Mouse (Mus musculus) urinary bladder, postnatal 25 days (tissue): ENCODE measurements around the gene Mob3b.

ENCODE experiments used
- DNase-seq: peaks from one replicate; pipeline ENCODE4 v3.0.0; 2022; ENCODE audit warnings: low spot score

Mob3b gene

DNA sequence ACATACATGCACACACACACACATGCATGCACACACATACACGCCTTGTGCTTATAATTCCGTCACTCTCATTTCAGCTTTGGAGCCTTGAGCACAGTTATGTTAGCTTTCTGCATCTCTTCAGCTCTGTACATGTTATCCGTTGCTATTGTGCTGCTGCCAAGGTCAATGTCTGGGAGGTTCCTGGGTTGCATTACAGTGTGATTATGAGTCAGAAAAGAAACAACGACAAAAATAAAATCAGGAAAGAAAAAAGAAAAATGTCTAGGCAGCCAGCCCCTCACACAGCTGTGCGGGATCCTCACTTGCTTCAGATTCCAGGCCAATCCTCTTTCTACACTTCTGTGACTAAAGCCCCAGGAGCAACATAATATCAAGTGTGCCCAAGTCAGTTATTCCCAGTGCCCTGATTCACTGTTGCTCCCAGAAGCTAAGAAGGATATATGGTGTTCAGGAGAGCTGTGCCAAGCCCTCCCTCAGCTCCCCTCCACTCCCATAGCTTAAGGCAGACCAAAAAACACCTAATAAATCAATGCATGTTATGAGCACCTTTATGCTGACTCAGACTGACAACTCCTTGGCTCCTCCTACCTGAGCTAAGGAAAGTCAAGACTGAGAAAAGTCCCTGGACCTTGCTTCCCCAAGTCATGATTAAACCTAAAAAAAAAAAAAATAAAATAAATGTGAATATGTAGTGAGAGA is 152.1 kb downstream of the Mob3b start:
- DNase-seq, result no peak

- no peak for DNase-seq
These were observed 152.8 kb downstream of the Mob3b start for GRCm38 (mm10) chr4:35004473-35004872.

DNA sequence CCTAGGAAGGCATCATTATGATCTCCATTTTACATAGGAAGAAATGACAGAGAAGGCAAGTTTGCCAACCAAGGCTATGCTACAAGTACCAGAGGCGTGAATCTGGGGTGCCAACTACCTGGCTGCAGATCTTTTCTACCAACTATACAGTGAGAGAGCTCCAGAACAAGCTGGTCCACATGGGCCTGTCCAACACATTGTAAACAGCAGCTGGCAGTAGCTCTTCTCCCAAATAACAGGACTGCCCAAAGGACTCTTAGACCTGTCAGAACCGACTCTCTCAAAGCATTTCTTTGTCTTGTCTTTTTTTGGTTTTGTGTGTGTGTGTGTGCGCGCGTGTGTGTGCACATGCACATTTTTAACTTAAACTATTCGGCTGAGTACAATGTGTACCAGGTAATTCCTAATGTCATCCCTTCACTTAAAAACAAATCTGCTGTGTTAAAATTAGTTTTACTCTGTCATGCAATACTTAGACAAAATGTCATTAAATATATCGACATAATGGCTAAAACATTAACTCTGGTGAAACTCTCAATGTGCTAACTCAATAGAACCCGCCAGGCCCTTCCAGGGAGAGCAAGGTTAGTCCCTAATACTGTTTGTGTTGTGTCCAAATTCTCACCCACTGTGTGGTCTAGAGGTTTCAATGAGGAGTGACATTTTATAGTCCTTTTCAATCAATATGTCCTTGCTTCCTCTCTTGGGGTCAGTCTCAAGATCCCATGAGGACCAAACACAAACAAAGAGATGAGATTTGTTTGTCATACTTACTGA is 153.5 kb downstream of the Mob3b start:
- DNase-seq, result no peak

DNA sequence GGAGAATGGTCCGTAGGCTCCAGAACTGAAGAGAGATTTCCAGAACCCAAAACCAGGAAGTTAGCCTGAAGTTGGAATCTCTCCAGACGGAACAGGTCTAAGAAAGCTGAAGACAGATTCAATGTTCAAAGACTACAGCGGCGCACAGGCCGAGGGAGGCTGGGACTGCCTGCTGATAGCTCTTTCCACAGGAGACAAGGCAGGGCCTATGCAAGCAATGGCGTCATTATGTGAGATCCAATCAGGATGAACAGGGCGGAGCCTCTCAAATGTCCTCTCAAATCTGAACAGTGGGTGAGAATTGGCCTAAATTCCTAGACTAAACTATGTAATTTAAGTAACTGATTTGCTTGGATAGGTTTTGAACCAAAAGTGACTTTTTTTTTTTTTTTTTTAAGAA is 160.7 kb downstream of the Mob3b start:
- DNase-seq, result no peak

DNA sequence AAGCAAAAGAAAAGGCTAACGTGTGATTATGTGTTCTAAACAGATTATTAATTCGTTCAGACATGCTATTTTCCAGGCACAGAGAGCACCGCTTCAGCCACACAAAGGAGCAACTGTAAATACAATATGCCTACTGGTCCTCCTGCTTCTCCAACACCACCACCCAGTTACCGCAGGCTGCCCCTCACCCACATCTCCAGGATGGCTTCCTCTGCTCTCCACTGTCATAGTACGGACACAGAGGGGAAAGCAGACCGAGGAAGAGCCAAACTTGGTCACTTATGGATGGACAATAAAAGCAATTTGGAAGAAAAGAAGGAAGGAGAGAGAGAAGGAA is 163.7 kb downstream of the Mob3b start:
- no peak for DNase-seq

GRCm38 (mm10) chr4:34992866-34993638 is 164.2 kb downstream of the Mob3b start:
- no peak for DNase-seq

- no peak for DNase-seq
These were observed 165.1 kb downstream of the Mob3b start for GRCm38 (mm10) chr4:34991891-34992865.

DNA sequence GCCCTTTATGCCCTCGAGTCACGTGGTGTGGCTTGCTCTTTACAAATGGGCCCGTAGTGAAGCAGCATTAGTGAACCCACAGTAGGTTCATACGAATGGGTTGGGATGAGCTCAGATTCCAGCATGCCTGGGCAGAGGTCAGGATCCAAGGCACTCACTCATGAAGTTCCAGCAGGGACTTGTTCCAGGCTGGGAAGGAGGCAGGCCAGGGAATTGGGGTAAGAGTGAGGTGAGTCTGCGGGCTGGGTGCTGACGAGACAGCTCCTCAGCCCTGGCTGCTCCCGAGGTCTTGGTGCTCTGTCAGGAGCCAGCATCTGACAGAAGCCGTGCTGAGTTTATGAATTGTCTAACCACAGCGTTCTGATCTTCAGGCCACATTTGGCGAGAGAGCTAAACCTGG is 166.2 kb downstream of the Mob3b start:
- DNase-seq, result no peak

GRCm38 (mm10) chr4:34990659-34991058 is 166.6 kb downstream of the Mob3b start:
- no peak for DNase-seq

DNA sequence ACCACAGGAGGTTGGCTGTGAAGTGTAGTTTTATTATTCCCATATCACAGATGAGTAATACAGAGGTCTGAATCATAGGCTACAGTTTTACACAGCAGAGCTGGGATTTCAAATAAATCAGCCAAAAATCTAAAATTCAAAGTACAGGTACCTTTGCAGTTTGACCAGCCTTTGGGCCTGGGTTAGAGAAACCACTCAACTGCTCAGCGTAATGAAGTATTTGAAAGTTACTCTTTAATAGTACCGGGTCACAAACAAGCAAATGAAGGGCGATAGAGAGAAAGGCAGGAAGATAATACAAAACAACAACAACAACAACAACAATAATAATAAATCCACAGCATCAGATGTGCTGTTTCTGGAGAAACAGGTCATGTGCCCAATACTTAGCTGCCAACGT is 169.7 kb downstream of the Mob3b start:
- no peak for DNase-seq

- no peak for DNase-seq
These were observed 170.2 kb downstream of the Mob3b start for GRCm38 (mm10) chr4:34987109-34987508.

DNA sequence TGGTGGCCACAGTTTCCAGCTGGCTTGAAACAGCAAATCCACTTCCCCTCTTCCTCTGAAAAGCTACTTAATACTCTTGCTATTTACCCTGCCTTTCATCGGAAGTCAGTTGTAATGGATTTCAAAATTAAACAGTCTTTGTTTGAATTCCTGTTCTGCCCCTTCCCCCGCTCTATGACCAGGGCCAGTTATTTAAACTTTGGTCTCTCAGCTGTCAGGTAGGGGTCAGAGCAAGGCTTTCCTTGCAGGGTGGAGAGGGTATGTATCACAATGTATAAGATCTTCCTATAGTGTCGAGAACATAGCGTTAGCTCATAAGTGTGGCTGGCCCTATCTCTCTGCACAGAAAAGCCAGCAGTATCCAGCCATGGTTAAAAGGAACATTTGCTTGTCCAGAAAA is 170.6 kb downstream of the Mob3b start:
- no peak for DNase-seq

DNA sequence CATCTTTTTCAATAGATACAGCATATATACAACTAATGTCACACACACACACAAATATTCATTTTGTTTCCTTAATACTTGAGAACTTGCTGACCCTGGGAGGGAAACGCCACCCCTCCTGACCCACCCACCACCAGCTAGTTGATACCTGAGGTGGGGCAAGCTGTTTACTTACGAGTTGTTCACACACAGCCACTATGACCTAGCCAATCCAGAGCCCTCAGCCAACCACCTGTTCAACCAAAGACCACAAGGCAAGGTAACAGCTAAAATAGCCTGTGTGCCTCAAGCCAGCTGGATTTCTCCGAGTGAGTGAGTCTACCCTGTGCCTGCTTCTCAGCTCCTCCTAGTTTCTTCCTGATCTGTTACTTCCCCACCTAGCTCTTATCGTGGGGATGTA is 172.9 kb downstream of the Mob3b start:
- no peak for DNase-seq

DNA sequence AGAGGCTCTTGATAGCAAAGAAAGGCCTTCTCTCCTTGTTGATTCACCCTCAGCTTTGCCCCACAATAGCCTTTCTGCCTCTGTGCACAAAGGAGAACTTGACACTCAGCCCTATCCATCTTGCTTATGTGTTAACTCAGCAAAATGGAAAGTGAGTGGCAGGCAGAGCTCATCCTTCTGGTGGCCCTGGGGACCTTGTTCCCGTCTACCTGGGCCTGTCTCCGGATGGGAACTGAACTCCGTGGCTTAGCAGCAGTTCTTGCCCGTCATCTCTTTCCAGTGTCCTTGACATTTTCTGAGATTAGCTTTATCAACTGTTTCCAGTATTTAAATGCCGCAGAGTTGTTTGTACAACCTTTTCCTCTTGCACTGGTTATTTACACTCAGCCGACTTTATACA is 173.8 kb downstream of the Mob3b start:
- DNase-seq, result no peak

DNA sequence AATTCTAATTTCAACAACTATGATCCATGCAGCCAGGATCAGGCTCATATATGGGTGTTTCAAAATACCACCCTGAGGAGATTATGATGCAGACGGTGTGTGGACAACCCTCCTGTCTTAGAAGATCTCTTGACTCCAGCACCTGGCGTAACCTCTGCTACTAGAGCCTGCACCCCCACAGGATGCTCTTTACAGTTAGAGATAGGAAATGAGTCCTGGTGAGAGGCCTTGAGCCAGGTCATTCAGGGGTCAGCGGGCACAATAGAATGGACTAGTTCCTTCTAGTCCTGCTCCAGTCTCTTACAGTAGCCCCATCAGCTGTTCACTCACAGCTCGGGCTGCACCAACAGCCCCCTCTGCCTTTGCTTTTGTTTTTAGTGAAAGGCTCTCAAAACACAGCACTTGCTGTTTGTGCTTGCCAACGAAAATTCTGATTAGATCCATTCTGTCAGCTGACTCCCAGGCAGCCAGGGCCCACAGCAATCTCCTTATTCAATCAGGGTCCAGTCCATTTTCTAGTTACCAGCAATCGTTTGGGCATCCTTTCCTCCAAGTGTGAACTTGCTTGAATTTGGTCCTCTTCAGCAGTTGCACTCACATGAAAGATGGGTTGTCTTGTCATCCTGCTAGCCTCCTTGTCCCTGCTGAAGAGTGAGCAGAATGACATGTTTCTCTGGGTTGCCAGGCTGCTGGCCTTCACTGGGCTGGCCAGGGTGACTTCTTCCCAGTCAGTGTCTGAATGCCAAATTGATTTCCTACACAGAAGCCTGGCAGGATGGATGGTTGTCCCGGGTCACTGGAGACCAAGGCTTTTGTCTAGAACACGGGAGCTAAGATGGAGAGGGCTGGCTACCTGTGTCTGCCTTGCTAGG is 175.7 kb downstream of the Mob3b start:
- no peak for DNase-seq

GRCm38 (mm10) chr4:34980461-34981039 is 176.7 kb downstream of the Mob3b start:
- DNase-seq, result no peak

DNA sequence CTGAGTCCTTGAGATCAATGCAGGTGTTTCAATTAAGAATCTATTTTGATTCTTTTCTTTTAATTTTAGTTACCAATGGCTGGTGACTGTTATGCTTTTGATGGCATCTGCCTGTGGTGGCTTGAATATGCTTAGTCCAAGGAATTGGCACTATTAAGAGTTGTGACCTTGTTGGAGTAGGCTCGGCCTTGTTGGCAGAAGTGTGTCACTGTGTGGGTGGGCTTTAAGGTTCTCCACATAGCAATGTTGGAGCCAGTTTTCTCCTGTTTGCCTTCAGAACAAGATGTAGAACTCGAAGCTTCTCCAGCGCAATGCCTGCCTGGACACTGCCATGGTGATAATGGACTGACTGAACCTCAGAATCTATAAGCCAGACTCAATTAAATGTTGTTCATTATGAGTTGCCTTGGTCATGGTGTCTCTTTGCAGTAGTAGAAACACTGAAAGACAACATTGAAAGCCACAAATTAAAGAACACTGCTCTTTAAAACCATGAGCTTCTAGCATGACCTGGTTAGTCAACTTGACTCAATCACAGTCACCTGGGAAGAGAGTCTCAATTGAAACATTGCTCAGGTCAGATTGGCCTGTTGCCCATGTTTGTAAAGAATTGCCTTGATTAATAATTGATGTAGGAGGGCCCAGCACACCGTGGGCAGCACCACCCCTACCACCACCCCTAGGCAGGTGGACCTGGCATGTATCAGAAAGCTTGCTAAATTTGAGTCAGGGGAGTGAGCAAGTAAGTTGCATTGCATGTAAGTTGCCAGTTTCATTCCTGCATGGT is 180.2 kb downstream of the Mob3b start:
- no peak for DNase-seq

- DNase-seq, result no peak
These were observed 180.9 kb downstream of the Mob3b start for GRCm38 (mm10) chr4:34976331-34976778.

GRCm38 (mm10) chr4:34974795-34975194 is 182.5 kb downstream of the Mob3b start:
- no peak for DNase-seq

- no peak for DNase-seq
These were observed 189.7 kb downstream of the Mob3b start for GRCm38 (mm10) chr4:34967541-34967940.
